Mouse (Mus musculus) hindbrain, embryonic 15.5 days (tissue): ENCODE results near the gene Baz2b. TPM values are rescaled to one million over a fixed set of nuclear protein-coding genes. Genes with fewer than 3 reads are reported as not detected.
"Not testable (repeated sequence)": the region's sequence is repeated elsewhere in the genome, so short reads cannot be mapped to it uniquely, and the experiment has no call there.

Experiments
- ATAC-seq: fragments of 200-750 bp; cut with Nextera tagmentation; 2 replicates; pipeline ENCODE4 v1.8.0; 2017; ENCODE audit warnings: low read depth, moderate number of reproducible peaks, moderate TSS enrichment; ENCODE audit not compliant: low FRiP score
- H3K27ac ChIP-seq: fragments of 300-500 bp; sonication (generic); replicated peaks from 2 replicates; pipeline ENCODE4 v1.5.1; 2015; ENCODE audit warnings: mild to moderate bottlenecking, inconsistent platforms
- H3K27me3 ChIP-seq: fragments of 300-500 bp; sonication (generic); 2 replicates; pipeline ENCODE4 v1.6.1; 2015; ENCODE audit warnings: control low read depth, inconsistent platforms
- H3K36me3 ChIP-seq: fragments of 300-500 bp; sonication (generic); 2 replicates; pipeline ENCODE4 v1.6.1; 2015; ENCODE audit warnings: control low read depth, inconsistent platforms
- H3K4me1 ChIP-seq: fragments of 300-500 bp; sonication (generic); replicated peaks from 2 replicates; pipeline ENCODE4 v1.6.1; 2015; ENCODE audit warnings: control low read depth, inconsistent platforms
- H3K4me2 ChIP-seq: fragments of 300-500 bp; sonication (generic); 2 replicates; pipeline ENCODE4 v1.6.1; 2015; ENCODE audit warnings: moderate library complexity, mild to moderate bottlenecking, inconsistent platforms
- H3K4me3 ChIP-seq: fragments of 300-500 bp; sonication (generic); 2 replicates; pipeline ENCODE4 v1.5.1; 2015; ENCODE audit warnings: mild to moderate bottlenecking, inconsistent platforms
- H3K9ac ChIP-seq: fragments of 300-500 bp; sonication (generic); 2 replicates; pipeline ENCODE4 v1.6.1; 2015; ENCODE audit warnings: inconsistent platforms
- H3K9me3 ChIP-seq: fragments of 300-500 bp; sonication (generic); 2 replicates; pipeline ENCODE4 v1.6.1; 2016; ENCODE audit warnings: control low read depth, inconsistent platforms
- WGBS: fragments of 180-500 bp; shearing (Covaris S2); methylation state at CpG from one replicate; pipeline ENCODE4 v1.1.7; 2015; 5-methylcytosine and 5-hydroxymethylcytosine counted together
- polyA plus RNA-seq: library from polyadenylated mRNA; unstranded; fragments of >200 nt; fragmentation: Nextera tagmentation; extraction: Ambion mirVana; gene quantifications from 2 replicates; pipeline ENCODE4 v1.2.1, GENCODE M21; 2015

The Baz2b gene
- polyA plus RNA-seq, 1 experiment from 2014 or later = 74.7 TPM

GRCm38 (mm10) chr2:60148651-60149050 is 61.0 kb downstream of the Baz2b start:
- Histone ChIP-seq H3K4me3 (no peak overlapping the region), H3K27me3 (no peaks in the 10 kb centered on the region), H3K9ac (no peak overlapping the region), H3K4me2 (no peak overlapping the region), H3K27ac (no peak overlapping the region), H3K4me1 (no peaks in the 10 kb centered on the region), H3K36me3 (no peaks in the 10 kb centered on the region), H3K9me3 (no peaks in the 10 kb centered on the region)
- no peak for ATAC-seq
- WGBS = 26% methylated on average over 5 of the region's 5 CpGs

- Histone ChIP-seq H3K9me3 (no peaks in the 10 kb centered on the region), H3K27me3 (no peaks in the 10 kb centered on the region), H3K4me1 (no peaks in the 10 kb centered on the region), H3K9ac (no peak overlapping the region), H3K4me3 (no peak overlapping the region), H3K4me2 (no peak overlapping the region), H3K27ac (no peak overlapping the region), H3K36me3 (no peaks in the 10 kb centered on the region)
- no peak for ATAC-seq
- WGBS = 43% methylated on average over 3 of the region's 3 CpGs
These were observed 62.2 kb downstream of the Baz2b start for GRCm38 (mm10) chr2:60147428-60147827.

- Histone ChIP-seq H3K9ac (no peak overlapping the region), H3K4me3 (no peak overlapping the region), H3K27ac (no peak overlapping the region), H3K4me1 (no peaks in the 10 kb centered on the region), H3K36me3 (no peaks in the 10 kb centered on the region), H3K27me3 (no peaks in the 10 kb centered on the region), H3K9me3 (no peaks in the 10 kb centered on the region), H3K4me2 (no peak overlapping the region)
- 49% methylated on average over 6 of the region's 6 CpGs for WGBS
- no peak for ATAC-seq
These were observed 63.9 kb downstream of the Baz2b start for GRCm38 (mm10) chr2:60145742-60146141.

GRCm38 (mm10) chr2:60143383-60143782 is 66.3 kb downstream of the Baz2b start:
- no peak overlapping the region for H3K4me2 ChIP-seq
- no peak overlapping the region for H3K9ac ChIP-seq
- no peaks in the 10 kb centered on the region for H3K9me3 ChIP-seq
- no peaks in the 10 kb centered on the region for H3K4me1 ChIP-seq
- ATAC-seq = no peak
- H3K4me3 ChIP-seq = no peak overlapping the region
- 63% methylated on average over 5 of the region's 5 CpGs for WGBS
- no peaks in the 10 kb centered on the region for H3K36me3 ChIP-seq
- no peak overlapping the region for H3K27ac ChIP-seq
- no peaks in the 10 kb centered on the region for H3K27me3 ChIP-seq

- no peak overlapping the region for H3K4me3 ChIP-seq
- no peaks in the 10 kb centered on the region for H3K36me3 ChIP-seq
- no peak overlapping the region for H3K4me2 ChIP-seq
- H3K9ac ChIP-seq = no peak overlapping the region
- no peak overlapping the region for H3K27ac ChIP-seq
- no peaks in the 10 kb centered on the region for H3K9me3 ChIP-seq
- 83% methylated on average over 2 of the region's 2 CpGs for WGBS
- no peak for ATAC-seq
- no peaks in the 10 kb centered on the region for H3K4me1 ChIP-seq
- no peaks in the 10 kb centered on the region for H3K27me3 ChIP-seq
These were observed 67.4 kb downstream of the Baz2b start for GRCm38 (mm10) chr2:60142281-60142680.

DNA sequence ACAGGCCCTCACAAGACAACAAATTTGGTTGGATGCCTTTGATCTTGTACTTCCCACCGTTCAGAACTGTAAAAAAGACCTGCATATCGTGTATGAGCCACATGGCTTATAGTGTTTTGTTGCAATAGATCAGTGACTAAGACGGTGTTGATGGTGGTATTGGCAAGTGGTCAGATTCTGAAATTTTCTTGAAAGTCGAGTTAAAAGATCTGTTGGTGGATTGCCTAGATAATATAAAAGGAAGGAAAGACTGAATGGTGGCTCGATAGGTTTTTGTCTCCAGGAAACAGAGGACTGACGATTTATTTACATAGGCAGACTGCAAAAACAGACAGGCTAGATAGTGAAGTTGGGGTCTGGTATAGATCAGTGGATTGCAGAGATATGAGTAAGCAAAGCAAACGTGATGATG is 70.9 kb downstream of the Baz2b start:
- Histone ChIP-seq H3K27me3 (no peaks in the 10 kb centered on the region), H3K9ac (no peak overlapping the region), H3K4me3 (no peak overlapping the region), H3K36me3 (no peaks in the 10 kb centered on the region), H3K27ac (no peak overlapping the region), H3K4me2 (no peak overlapping the region), H3K9me3 (no peaks in the 10 kb centered on the region), H3K4me1 (no peaks in the 10 kb centered on the region)
- no peak for ATAC-seq
- 70% methylated on average over 7 of the region's 7 CpGs for WGBS

DNA sequence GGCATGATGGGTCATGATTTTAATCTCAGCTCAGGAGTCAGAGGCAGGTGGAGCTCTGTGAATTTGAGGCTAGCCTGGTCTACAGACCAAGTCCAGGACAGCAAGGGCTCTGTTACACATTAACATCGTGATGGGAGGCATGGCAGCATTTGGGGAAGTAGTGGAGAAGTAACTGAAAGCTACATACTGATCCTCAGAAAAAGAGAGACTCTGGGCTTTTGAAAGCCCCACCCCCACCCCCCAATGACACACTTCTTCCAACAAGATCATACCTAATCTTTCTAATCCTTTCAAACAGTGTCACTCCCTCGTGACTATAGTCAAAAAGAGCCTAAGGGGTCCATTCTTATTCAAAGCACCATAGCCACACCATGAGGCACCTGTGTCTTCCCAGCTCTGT is 73.8 kb downstream of the Baz2b start:
- 62% methylated on average over 2 of the region's 2 CpGs for WGBS
- no peak for ATAC-seq
- Histone ChIP-seq H3K36me3 (no peaks in the 10 kb centered on the region), H3K4me3 (no peak overlapping the region), H3K9ac (no peak overlapping the region), H3K27me3 (no peaks in the 10 kb centered on the region), H3K4me1 (no peaks in the 10 kb centered on the region), H3K27ac (no peak overlapping the region), H3K9me3 (no peaks in the 10 kb centered on the region), H3K4me2 (no peak overlapping the region)

GRCm38 (mm10) chr2:60134958-60135357 is 74.7 kb downstream of the Baz2b start:
- H3K4me1 ChIP-seq, H3K4me3 ChIP-seq, H3K36me3 ChIP-seq, H3K4me2 ChIP-seq, ATAC-seq, H3K27ac ChIP-seq, H3K9ac ChIP-seq, H3K27me3 ChIP-seq, H3K9me3 ChIP-seq: not testable (repeated sequence)
- WGBS = 97% methylated on average over 7 of the region's 7 CpGs

- ATAC-seq = no peak
- Histone ChIP-seq H3K27me3 (no peaks in the 10 kb centered on the region), H3K9ac (no peak overlapping the region), H3K4me2 (no peak overlapping the region), H3K4me3 (no peak overlapping the region), H3K9me3 (no peaks in the 10 kb centered on the region), H3K4me1 (no peaks in the 10 kb centered on the region), H3K36me3 (no peaks in the 10 kb centered on the region), H3K27ac (no peak overlapping the region)
- WGBS = 71% methylated on average over 2 of the region's 2 CpGs
These were observed 76.6 kb downstream of the Baz2b start for GRCm38 (mm10) chr2:60133072-60133471.

GRCm38 (mm10) chr2:60132269-60133042 is 77.2 kb downstream of the Baz2b start:
- Histone ChIP-seq H3K4me1 (peaks cover 1% of the 10 kb centered on the region; the same call in 1 of the 2 replicates), H3K9ac (no peak overlapping the region), H3K27me3 (no peaks in the 10 kb centered on the region), H3K9me3 (no peaks in the 10 kb centered on the region), H3K27ac (no peak overlapping the region), H3K36me3 (no peaks in the 10 kb centered on the region), H3K4me3 (no peak overlapping the region), H3K4me2 (no peak overlapping the region)
- no peak for ATAC-seq
- WGBS = 72% methylated on average over 10 of the region's 10 CpGs

DNA sequence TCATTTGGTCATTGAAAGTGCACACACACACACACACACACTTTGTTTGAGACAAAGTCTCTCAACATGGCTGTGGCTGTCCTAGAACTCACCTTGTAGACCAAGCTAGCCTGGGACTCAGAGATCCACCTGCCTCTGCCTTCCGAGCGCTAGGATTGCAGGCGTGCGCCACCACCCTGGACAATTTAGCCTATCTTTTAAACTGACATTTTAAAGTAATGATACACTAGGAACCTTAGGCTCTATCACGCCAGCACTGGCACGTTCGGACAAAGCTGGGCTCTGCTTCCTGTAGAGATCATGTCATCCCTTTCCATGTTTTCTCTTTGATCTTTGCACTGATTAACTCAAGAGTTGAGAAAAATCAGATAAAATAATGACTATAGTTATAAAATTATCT is 81.0 kb downstream of the Baz2b start:
- no peaks in the 10 kb centered on the region for H3K36me3 ChIP-seq
- peaks cover 14% of the 10 kb centered on the region for H3K4me1 ChIP-seq
- no peak overlapping the region for H3K27ac ChIP-seq
- no peaks in the 10 kb centered on the region for H3K27me3 ChIP-seq
- WGBS = 95% methylated on average over 7 of the region's 7 CpGs
- ATAC-seq = no peak
- no peak overlapping the region for H3K9ac ChIP-seq
- H3K4me3 ChIP-seq = no peak overlapping the region
- H3K9me3 ChIP-seq = no peaks in the 10 kb centered on the region
- no peak overlapping the region for H3K4me2 ChIP-seq

DNA sequence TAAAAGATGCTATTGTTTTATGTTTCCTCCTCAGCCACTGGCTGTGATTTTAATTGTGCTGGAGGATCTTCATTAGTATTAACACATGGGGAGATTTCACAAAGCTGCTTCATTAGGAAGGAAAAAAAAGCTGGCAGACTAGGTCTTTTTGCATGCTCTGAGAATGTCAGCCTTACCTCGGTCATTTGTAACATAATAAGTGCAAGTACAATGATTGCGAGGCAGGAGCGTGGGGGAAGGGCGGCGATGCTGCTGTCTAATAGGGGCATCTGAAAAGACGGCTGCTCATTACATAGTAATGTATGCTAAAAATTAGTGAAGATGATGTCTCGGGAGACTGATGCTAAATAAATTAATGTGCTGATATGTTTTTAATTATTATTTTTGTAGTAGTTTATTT is 82.8 kb downstream of the Baz2b start:
- peak overlapping the region; percentile 18; the same call in 1 of the 2 replicates for H3K4me3 ChIP-seq
- 6% methylated on average over 7 of the region's 7 CpGs for WGBS
- peak overlapping the region; percentile 58 for H3K4me2 ChIP-seq
- H3K9me3 ChIP-seq = no peaks in the 10 kb centered on the region
- H3K27me3 ChIP-seq = no peaks in the 10 kb centered on the region
- 0 out of 2 replicates have a peak overlapping the region, but pooled peaks have one; percentile 27 for H3K9ac ChIP-seq
- peak; percentile 42; the same call in 1 of the 2 replicates for ATAC-seq
- peaks cover 26% of the 10 kb centered on the region for H3K4me1 ChIP-seq
- H3K36me3 ChIP-seq = no peaks in the 10 kb centered on the region
- H3K27ac ChIP-seq = peak overlapping the region; percentile 31

DNA sequence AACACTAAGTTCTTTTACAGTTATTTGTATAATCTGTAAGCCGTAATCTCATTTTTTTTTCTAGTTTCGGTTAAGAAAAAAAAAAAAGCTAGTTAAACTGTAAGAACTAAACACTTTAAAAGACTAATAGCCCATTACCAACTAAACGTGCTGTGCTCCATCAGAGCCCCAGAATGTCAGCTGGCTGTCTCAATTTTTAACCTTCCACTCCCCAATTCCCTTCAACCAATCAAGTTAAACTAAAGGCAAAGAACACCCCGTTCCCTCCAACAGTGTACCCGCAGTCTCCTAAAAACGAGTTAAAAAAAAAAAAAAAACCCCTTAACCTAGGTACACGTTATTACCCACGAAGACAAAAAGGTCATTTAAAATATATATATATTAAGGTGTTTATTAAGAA is 83.3 kb downstream of the Baz2b start:
- Histone ChIP-seq H3K27ac (peak overlapping the region; percentile 99), H3K9ac (no peak overlapping the region), H3K27me3 (no peaks in the 10 kb centered on the region), H3K4me3 (peak overlapping the region; percentile 95), H3K9me3 (no peaks in the 10 kb centered on the region), H3K4me1 (peaks cover 29% of the 10 kb centered on the region), H3K4me2 (peak overlapping the region; percentile 58), H3K36me3 (no peaks in the 10 kb centered on the region)
- 7% methylated on average over 8 of the region's 8 CpGs for WGBS
- no peak for ATAC-seq
